9 mouse cellular contexts compared by ENCODE assay signal in the genomic region with DNA sequence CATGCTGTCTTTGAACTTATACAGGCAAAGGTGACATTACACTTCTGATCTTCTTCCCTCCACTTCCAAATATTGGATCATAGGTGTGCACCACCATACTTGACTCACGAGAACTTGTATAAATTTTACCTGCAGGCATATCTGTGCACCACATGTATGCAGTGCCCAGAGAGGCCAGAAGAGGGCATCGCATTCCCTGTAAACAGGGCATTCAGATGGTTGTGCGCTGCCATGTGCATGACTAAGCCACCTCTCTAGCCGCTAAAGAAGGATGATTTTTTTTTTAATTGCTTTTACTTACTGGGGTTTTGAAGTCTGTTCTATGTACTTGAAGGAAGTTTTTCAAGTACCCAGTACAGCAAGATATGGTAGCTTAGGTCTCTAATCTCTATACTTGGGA. TPM values are rescaled to one million over a fixed set of nuclear protein-coding genes. Genes with fewer than 3 reads are reported as not detected.
A peak's percentile ranks its signal among the peaks of the same experiment; 100 is the strongest.
DNase-seq lines count a peak whose midpoint lies in the region; ATAC-seq and TF ChIP-seq lines count a peak whose summit lies in the region.
"Had no signal": no experiment of that assay in that cellular context is flagged by ENCODE, and none has a peak within 500 bp of the region (broad histone marks: within the 10 kb centered on the region; RNA-seq: fewer than 3 reads in every experiment).

No protein-coding gene starts in this region.

- TF ChIP-seq CTCF in forebrain, postnatal 0 days (IDR thresholded peaks at IDR 0.05; ENCODE audit: low read depth), result peak; percentile 56
- TF ChIP-seq CTCF in lung, embryonic 14.5 days (IDR thresholded peaks at IDR 0.05; ENCODE audit: low read depth), result peak; percentile 61

- no peaks in the 10 kb centered on the region for H3K9me3 ChIP-seq in forebrain, postnatal 0 days (ENCODE audit: low read length)
- no peaks in the 10 kb centered on the region for H3K9me3 ChIP-seq in forebrain, embryonic 16.5 days (ENCODE audit: control insufficient read depth, low read length)
- no peaks in the 10 kb centered on the region for H3K9me3 ChIP-seq in lung, embryonic 14.5 days (ENCODE audit: low read depth, low read length)
- no peaks in the 10 kb centered on the region for H3K9me3 ChIP-seq in forebrain, embryonic 12.5 days

- no peaks in the 10 kb centered on the region for H3K36me3 ChIP-seq in forebrain, postnatal 0 days (ENCODE audit: insufficient read depth)
- H3K36me3 ChIP-seq in forebrain, embryonic 16.5 days (ENCODE audit: control insufficient read depth, insufficient read depth), result no peaks in the 10 kb centered on the region
- H3K36me3 ChIP-seq in lung, embryonic 14.5 days (ENCODE audit: insufficient read depth), result no peaks in the 10 kb centered on the region
- H3K36me3 ChIP-seq in forebrain, embryonic 12.5 days (replicated peaks), result no peaks in the 10 kb centered on the region

- no peaks in the 10 kb centered on the region for H3K27me3 ChIP-seq in forebrain, postnatal 0 days (ENCODE audit: insufficient read depth, low read length)
- no peaks in the 10 kb centered on the region for H3K27me3 ChIP-seq in forebrain, embryonic 16.5 days (replicated peaks; ENCODE audit: control insufficient read depth, insufficient read depth, low read length)
- H3K27me3 ChIP-seq in lung, embryonic 14.5 days (ENCODE audit: insufficient read depth, low read length), result no peaks in the 10 kb centered on the region
- H3K27me3 ChIP-seq in forebrain, embryonic 12.5 days, result no peaks in the 10 kb centered on the region

- no peak overlapping the region for H3K4me2 ChIP-seq in forebrain, postnatal 0 days (ENCODE audit: low read depth)
- H3K4me2 ChIP-seq in forebrain, embryonic 16.5 days (ENCODE audit: low read length), result no peak overlapping the region
- no peak overlapping the region for H3K4me2 ChIP-seq in lung, embryonic 14.5 days
- no peak overlapping the region for H3K4me2 ChIP-seq in forebrain, embryonic 12.5 days

- DNase-seq in forebrain, postnatal 0 days, result no peak
- DNase-seq in lung, embryonic 14.5 days, result peak; percentile 55
- DNase-seq in lung, postnatal 25 days (ENCODE audit: low spot score), result no peak
- DNase-seq in R1 (ENCODE audit: low read depth, low spot score), result peak; percentile 83
- DNase-seq in thymus, adult 18-20 months, result peak; percentile 48 to 58

- H3K4me1 ChIP-seq in forebrain, postnatal 0 days (ENCODE audit: insufficient read depth), result no peaks in the 10 kb centered on the region
- no peaks in the 10 kb centered on the region for H3K4me1 ChIP-seq in forebrain, embryonic 16.5 days (replicated peaks; ENCODE audit: control insufficient read depth, insufficient read depth, low read length)
- no peaks in the 10 kb centered on the region for H3K4me1 ChIP-seq in lung, embryonic 14.5 days (ENCODE audit: insufficient read depth)
- H3K4me1 ChIP-seq in forebrain, embryonic 12.5 days, result no peaks in the 10 kb centered on the region

- no peak for ATAC-seq in forebrain, postnatal 0 days
- no peak for ATAC-seq in forebrain, embryonic 16.5 days
- ATAC-seq in lung, embryonic 14.5 days (ENCODE audit: insufficient read depth), result no peak
- peak; percentile 71 for ATAC-seq in granulocyte monocyte progenitor cell, adult 5-6 weeks (replicated peaks; ENCODE audit: poor library complexity, severe bottlenecking)
- no peak for ATAC-seq in forebrain, embryonic 12.5 days (ENCODE audit: low FRiP score)

- no peak overlapping the region for H3K4me3 ChIP-seq in forebrain, postnatal 0 days (ENCODE audit: low read depth, low read length)
- H3K4me3 ChIP-seq in forebrain, embryonic 16.5 days (replicated peaks; ENCODE audit: low read length), result no peak overlapping the region
- H3K4me3 ChIP-seq in lung, embryonic 14.5 days (ENCODE audit: low read depth, low read length), result no peak overlapping the region
- H3K4me3 ChIP-seq in forebrain, embryonic 12.5 days (replicated peaks), result no peak overlapping the region

- H3K9ac ChIP-seq in forebrain, postnatal 0 days, result no peak overlapping the region
- H3K9ac ChIP-seq in forebrain, embryonic 16.5 days (replicated peaks; ENCODE audit: low read depth, low read length), result no peak overlapping the region
- H3K9ac ChIP-seq in lung, embryonic 14.5 days, result no peak overlapping the region
- H3K9ac ChIP-seq in forebrain, embryonic 12.5 days, result no peak overlapping the region

- H3K27ac ChIP-seq in forebrain, postnatal 0 days (ENCODE audit: low read depth, low read length), result no peak overlapping the region
- no peak overlapping the region for H3K27ac ChIP-seq in forebrain, embryonic 16.5 days (ENCODE audit: low read length)
- no peak overlapping the region for H3K27ac ChIP-seq in lung, embryonic 14.5 days (ENCODE audit: low read depth)
- no peak overlapping the region for H3K27ac ChIP-seq in forebrain, embryonic 12.5 days

- WGBS in forebrain, postnatal 0 days, result 83% methylated on average over 4 of the region's 4 CpGs
- 81% methylated on average over 4 of the region's 4 CpGs for WGBS in forebrain, embryonic 16.5 days
- WGBS in lung, embryonic 14.5 days, result 80% methylated on average over 4 of the region's 4 CpGs
- WGBS in forebrain, embryonic 12.5 days, result 85% methylated on average over 4 of the region's 4 CpGs

RNA-seq across cellular contexts. Expression of a gene that starts 1.1 kb away (rescaled TPM):
- not detected in 2 replicates for total RNA-seq in forebrain, postnatal 0 days (2014; rRNA removed)
- 0.30 and 0.49 TPM in 2 replicates for polyA plus RNA-seq in forebrain, postnatal 0 days (2015; fragmentation: Nextera tagmentation; extraction: Ambion mirVana)
- not detected in 2 replicates for polyA plus RNA-seq in forebrain, embryonic 16.5 days (2015; fragmentation: Nextera tagmentation; extraction: Ambion mirVana)
- polyA plus RNA-seq in lung, embryonic 14.5 days (2014; fragmentation: Nextera tagmentation; extraction: Ambion mirVana), result 1.4 and 1.7 TPM in 2 replicates
- 0.51 TPM in 1 of 2 replicates, not detected in the other for total RNA-seq in granulocyte monocyte progenitor cell, adult 5-6 weeks (2014; fragmentation: Nextera tagmentation)
- total RNA-seq in granulocyte monocyte progenitor cell, adult 5-6 weeks (2017), result not detected in 2 replicates
- not detected in 2 replicates for polyA plus RNA-seq in forebrain, embryonic 12.5 days (2016; fragmentation: Nextera tagmentation; extraction: Ambion mirVana)

RNA-seq across cellular contexts. Expression of a gene that starts 23.5 kb away (rescaled TPM):
- total RNA-seq in forebrain, postnatal 0 days (2014; rRNA removed), result not detected in 2 replicates
- not detected in 2 replicates for polyA plus RNA-seq in forebrain, postnatal 0 days (2015; fragmentation: Nextera tagmentation; extraction: Ambion mirVana)
- 0.57 TPM in 1 of 2 replicates, not detected in the other for polyA plus RNA-seq in forebrain, embryonic 16.5 days (2015; fragmentation: Nextera tagmentation; extraction: Ambion mirVana)
- 0.32 TPM in 1 of 2 replicates, not detected in the other for polyA plus RNA-seq in lung, embryonic 14.5 days (2014; fragmentation: Nextera tagmentation; extraction: Ambion mirVana)
- not detected in 2 replicates for total RNA-seq in granulocyte monocyte progenitor cell, adult 5-6 weeks (2014; fragmentation: Nextera tagmentation)
- not detected in 2 replicates for total RNA-seq in granulocyte monocyte progenitor cell, adult 5-6 weeks (2017)
- 0.55 and 0.69 TPM in 2 replicates for polyA plus RNA-seq in forebrain, embryonic 12.5 days (2016; fragmentation: Nextera tagmentation; extraction: Ambion mirVana)
- total RNA-seq: left cerebral cortex, postnatal 10 days had no signal

RNA-seq across cellular contexts. Expression of a gene that starts 27.1 kb away (rescaled TPM):
- 81.0 and 93.3 TPM in 2 replicates for total RNA-seq in forebrain, postnatal 0 days (2014; rRNA removed)
- polyA plus RNA-seq in forebrain, postnatal 0 days (2015; fragmentation: Nextera tagmentation; extraction: Ambion mirVana), result 41.0 and 47.6 TPM in 2 replicates
- 59.8 and 60.7 TPM in 2 replicates for polyA plus RNA-seq in forebrain, embryonic 16.5 days (2015; fragmentation: Nextera tagmentation; extraction: Ambion mirVana)
- polyA plus RNA-seq in lung, embryonic 14.5 days (2014; fragmentation: Nextera tagmentation; extraction: Ambion mirVana), result 40.0 and 41.3 TPM in 2 replicates
- total RNA-seq in granulocyte monocyte progenitor cell, adult 5-6 weeks (2014; fragmentation: Nextera tagmentation), result 58.4 and 58.8 TPM in 2 replicates
- 28.7 and 38.6 TPM in 2 replicates for total RNA-seq in granulocyte monocyte progenitor cell, adult 5-6 weeks (2017)
- 68.9 and 76.0 TPM in 2 replicates for polyA plus RNA-seq in forebrain, embryonic 12.5 days (2016; fragmentation: Nextera tagmentation; extraction: Ambion mirVana)

RNA-seq across cellular contexts. Expression of a gene that starts 31.3 kb away (rescaled TPM):
- total RNA-seq in forebrain, postnatal 0 days (2014; rRNA removed), result 3.6 and 6.5 TPM in 2 replicates
- polyA plus RNA-seq in forebrain, postnatal 0 days (2015; fragmentation: Nextera tagmentation; extraction: Ambion mirVana), result 4.8 and 6.4 TPM in 2 replicates
- polyA plus RNA-seq in forebrain, embryonic 16.5 days (2015; fragmentation: Nextera tagmentation; extraction: Ambion mirVana), result 10.9 and 11.1 TPM in 2 replicates
- 12.0 and 12.5 TPM in 2 replicates for polyA plus RNA-seq in lung, embryonic 14.5 days (2014; fragmentation: Nextera tagmentation; extraction: Ambion mirVana)
- 5.0 and 7.0 TPM in 2 replicates for total RNA-seq in granulocyte monocyte progenitor cell, adult 5-6 weeks (2014; fragmentation: Nextera tagmentation)
- total RNA-seq in granulocyte monocyte progenitor cell, adult 5-6 weeks (2017), result 10.3 and 11.5 TPM in 2 replicates
- polyA plus RNA-seq in forebrain, embryonic 12.5 days (2016; fragmentation: Nextera tagmentation; extraction: Ambion mirVana), result 14.3 and 14.7 TPM in 2 replicates

RNA-seq across cellular contexts. Expression of a gene that starts 31.4 kb away (rescaled TPM):
- 44.2 and 62.5 TPM in 2 replicates for total RNA-seq in forebrain, postnatal 0 days (2014; rRNA removed)
- 38.9 and 46.9 TPM in 2 replicates for polyA plus RNA-seq in forebrain, postnatal 0 days (2015; fragmentation: Nextera tagmentation; extraction: Ambion mirVana)
- 47.3 and 51.7 TPM in 2 replicates for polyA plus RNA-seq in forebrain, embryonic 16.5 days (2015; fragmentation: Nextera tagmentation; extraction: Ambion mirVana)
- 51.1 and 52.8 TPM in 2 replicates for polyA plus RNA-seq in lung, embryonic 14.5 days (2014; fragmentation: Nextera tagmentation; extraction: Ambion mirVana)
- total RNA-seq in granulocyte monocyte progenitor cell, adult 5-6 weeks (2014; fragmentation: Nextera tagmentation), result 25.3 and 25.6 TPM in 2 replicates
- total RNA-seq in granulocyte monocyte progenitor cell, adult 5-6 weeks (2017), result 49.2 and 96.4 TPM in 2 replicates
- 48.9 and 53.6 TPM in 2 replicates for polyA plus RNA-seq in forebrain, embryonic 12.5 days (2016; fragmentation: Nextera tagmentation; extraction: Ambion mirVana)

Comparison
In these comparisons a context has a peak if more than half of its experiments do, and no peak if none do; other contexts are left out.
1. DNase-seq: peak in lung, embryonic 14.5 days (single experiment), R1 (single experiment) and thymus, adult 18-20 months (2 of 2); none in forebrain, postnatal 0 days (single experiment) and lung, postnatal 25 days (single experiment).